Mouse (Mus musculus) brown adipose tissue, adult 24 weeks (tissue): ENCODE measurements around the gene Vamp4. TPM values are rescaled to one million over a fixed set of nuclear protein-coding genes. Genes with fewer than 3 reads are reported as not detected.
A peak's percentile ranks its signal among the peaks of the same experiment; 100 is the strongest.

Experiments
- H3K27ac ChIP-seq: fragments of 200-500 bp; replicated peaks from 2 replicates; pipeline ENCODE4 v1.5.1; 2012; ENCODE audit warnings: low read depth, mild to moderate bottlenecking, low read length
- H3K4me1 ChIP-seq: fragments of 200-500 bp; 2 replicates; pipeline ENCODE4 v1.6.1; 2012; ENCODE audit warnings: low read length, mixed read lengths; ENCODE audit not compliant: control insufficient read depth, insufficient read depth, insufficient read length
- H3K4me3 ChIP-seq: fragments of 200-500 bp; 2 replicates; pipeline ENCODE4 v1.5.1; 2012; ENCODE audit warnings: low read depth, mild to moderate bottlenecking, low read length, moderate library complexity; ENCODE audit not compliant: insufficient read depth
- polyA plus RNA-seq: library from polyadenylated mRNA; stranded (reverse); fragments of >200 nt; gene quantifications from 2 replicates; pipeline ENCODE4 v1.2.4, GENCODE M21; 2012; ENCODE audit not compliant: missing spikeins, insufficient read depth, insufficient read length

Gene Vamp4
- polyA plus RNA-seq = 19.8 and 27.5 TPM in 2 replicates

DNA sequence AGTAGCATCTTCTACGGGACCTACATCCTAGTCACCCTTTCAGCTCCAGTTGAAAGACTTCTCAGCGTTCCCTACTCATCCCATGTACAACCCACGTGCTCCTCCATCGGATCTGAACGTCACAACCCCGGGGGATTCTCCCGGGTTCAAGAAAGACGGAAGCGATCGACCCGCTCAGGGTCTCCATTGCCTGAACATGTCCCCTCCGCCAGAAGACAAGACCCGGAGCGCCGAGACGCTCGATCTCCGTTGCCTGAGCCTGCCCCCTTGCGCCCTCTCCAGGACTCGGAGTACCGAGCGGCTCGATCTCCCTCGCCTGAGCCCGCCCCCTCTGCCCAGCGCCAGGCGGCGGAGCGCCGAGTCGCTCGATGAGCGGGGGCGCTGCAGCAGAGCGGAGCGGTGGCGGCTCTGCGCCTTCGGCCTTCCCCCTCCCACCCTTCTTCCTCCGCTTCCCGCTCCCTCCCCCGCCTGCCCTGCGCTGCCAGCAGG is at the start of gene Vamp4:
Vamp4 (plus strand) TSS at position 256 of the 489 bp plus-strand sequence.
- Histone ChIP-seq H3K4me1 (no peaks in the 10 kb centered on the region), H3K4me3 (peak within 1 kb of the TSS; percentile 86), H3K27ac (peak within 1 kb of the TSS; percentile 47)

DNA sequence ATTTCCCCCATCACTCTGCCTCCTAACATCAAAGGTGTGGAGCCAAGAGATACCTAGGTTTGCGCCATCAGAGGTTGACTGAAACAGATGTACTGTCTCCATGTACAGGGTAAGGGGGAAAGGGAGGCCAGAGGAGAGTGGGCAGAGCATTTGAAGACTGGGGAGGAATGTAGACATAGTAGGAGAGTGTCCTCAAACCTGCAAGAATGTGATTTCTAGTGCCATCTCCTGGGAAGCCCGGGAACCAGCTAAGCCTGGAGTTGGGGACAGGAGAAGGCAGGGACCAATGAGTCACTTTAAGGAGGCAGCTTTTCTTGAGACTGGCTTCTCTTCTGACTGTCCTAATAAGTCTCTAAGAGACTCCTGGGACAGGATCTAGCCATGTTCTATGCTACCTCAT is 40.7 kb upstream of the Vamp4 start:
- no peak overlapping the region for H3K4me3 ChIP-seq
- no peak overlapping the region for H3K27ac ChIP-seq
- no peaks in the 10 kb centered on the region for H3K4me1 ChIP-seq

DNA sequence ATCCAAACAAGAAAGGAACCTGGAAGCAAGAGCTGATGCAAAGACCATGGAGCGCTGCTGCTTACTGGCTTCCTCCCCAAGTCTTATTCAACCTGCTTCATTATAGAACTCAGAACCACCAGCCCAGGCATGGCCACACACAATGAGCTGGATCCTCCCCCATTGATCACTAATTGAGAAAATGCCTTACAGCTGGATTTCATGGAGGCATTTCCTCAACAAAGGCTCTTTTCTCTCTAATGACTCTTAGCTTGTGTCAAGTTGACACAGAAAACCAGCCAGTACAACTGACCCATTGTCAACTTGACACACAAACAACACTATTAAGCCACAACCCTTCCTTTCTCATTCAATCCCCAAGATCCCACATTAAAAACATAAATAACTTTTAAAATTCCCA is 39.6 kb upstream of the Vamp4 start:
- no peak overlapping the region for H3K4me3 ChIP-seq
- H3K4me1 ChIP-seq = no peaks in the 10 kb centered on the region
- no peak overlapping the region for H3K27ac ChIP-seq

DNA sequence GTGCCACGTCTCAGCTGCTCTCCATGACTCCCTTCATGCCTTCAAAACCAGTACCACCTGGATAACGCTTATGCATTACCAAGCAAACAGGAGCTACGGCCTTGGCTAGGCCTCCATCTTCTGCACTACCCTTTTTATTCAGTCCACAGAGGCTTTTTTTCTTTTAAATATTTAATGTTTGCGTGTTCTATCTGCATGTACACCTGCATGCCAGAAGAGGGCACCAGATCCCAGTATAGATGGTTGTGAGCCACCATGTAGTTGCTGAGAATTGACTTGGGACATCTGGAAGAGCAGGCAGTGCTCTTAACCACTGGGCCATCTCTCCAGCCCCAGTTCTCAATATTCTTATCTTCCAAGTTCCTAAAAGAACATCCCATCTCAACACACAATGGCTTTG is 38.7 kb upstream of the Vamp4 start:
- H3K4me3 ChIP-seq = no peak overlapping the region
- no peak overlapping the region for H3K27ac ChIP-seq
- no peaks in the 10 kb centered on the region for H3K4me1 ChIP-seq

DNA sequence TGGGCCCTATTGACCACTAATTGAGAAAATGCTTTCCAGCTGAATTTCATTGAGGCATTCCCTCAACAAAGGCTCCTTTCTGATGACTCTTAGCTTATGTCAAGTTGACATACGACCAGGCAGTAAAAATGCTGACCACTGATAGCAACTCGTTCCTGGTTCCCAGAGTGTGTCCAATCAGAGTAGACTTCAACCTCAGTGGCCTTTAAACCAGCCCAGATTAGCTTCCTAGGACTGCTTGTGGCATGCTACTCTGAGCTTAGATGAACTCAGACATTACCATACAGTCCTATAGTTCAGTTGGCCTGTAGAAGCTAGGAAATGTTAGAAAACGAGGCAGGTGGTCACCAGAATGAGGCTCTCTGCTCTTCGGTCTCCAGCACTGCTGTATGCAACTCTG is 38.0 kb upstream of the Vamp4 start:
- no peak overlapping the region for H3K4me3 ChIP-seq
- H3K27ac ChIP-seq = no peak overlapping the region
- no peaks in the 10 kb centered on the region for H3K4me1 ChIP-seq

DNA sequence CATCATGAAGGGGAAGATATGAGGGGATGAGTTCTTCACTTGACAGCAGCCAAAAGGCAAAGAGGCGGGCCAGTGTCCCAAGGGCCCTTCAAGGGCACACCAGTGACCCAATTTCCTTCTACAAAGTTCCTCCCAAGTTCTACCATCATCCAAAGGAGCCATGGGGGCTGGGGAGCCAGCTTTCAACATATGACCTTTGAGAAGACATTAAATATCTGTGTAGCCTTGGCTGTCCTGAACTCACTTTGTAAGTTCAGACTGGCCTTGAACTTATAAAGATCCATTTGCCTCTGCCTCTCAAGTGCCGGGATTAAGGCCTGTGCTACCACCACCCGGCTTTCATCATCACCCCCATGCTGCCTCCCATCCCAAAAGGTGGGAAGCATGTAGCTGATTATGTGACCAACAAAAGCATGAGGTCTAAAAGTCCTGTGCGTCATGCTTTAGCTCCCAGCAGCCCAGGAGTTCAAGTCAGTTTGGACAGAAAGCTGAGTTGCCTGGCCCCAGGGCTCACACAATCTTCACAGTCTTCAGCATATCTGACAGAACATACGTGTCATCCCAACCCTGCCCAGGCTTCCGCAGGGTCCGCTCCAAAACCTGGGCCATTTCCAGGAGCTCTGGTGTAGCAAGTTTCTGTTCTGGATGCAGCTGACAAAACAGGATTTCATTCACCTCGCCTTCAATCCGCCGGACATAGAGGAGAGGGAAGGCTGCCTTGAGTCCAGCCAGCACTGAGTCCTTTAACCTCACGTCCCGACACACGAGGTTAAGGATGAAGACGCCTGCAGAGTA is 36.4 kb upstream of the Vamp4 start:
- Histone ChIP-seq H3K4me1 (no peaks in the 10 kb centered on the region), H3K4me3 (no peak overlapping the region), H3K27ac (no peak overlapping the region)

DNA sequence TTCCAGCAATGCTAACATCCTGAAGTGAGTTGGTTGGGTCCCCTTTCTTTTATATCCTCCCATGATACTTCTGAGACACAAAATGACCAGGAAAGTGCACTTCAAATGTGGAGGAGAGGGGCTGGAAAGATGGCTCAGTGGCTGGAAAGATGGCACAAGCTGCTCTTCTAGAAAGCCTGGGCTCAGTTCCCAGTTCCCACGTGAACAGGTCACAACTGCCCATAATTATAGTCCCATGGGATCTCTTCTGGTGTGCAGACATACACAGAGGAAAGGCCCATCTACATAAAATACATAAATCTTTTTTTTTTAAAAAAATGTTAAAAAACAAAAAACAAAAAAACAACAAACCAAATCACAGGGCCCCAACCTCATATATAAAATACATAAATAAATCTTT is 27.1 kb upstream of the Vamp4 start:
- Histone ChIP-seq H3K4me1 (peaks cover 2% of the 10 kb centered on the region; the same call in 1 of the 2 replicates), H3K4me3 (no peak overlapping the region), H3K27ac (no peak overlapping the region)

DNA sequence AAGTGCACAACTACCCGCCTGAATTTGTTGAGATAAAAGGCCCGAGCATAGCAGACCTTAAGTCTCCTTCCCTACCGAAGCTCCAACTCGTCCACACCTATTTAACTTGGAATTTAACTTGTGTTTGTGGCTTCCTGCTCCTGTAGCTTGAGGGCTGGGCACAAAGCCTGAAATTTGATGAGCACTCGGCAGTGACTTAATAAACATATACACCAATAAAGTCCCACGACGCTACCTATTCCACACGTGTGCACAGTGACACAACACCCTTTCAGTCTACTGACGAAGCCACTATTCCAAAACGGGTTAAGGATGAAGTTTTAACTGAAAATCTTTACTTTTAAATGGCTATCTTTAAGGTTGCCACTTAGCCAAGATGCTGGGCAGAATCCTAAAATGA is 22.7 kb upstream of the Vamp4 start:
- H3K27ac ChIP-seq = no peak overlapping the region
- H3K4me1 ChIP-seq = peaks cover 2% of the 10 kb centered on the region; the same call in 1 of the 2 replicates
- peak overlapping the region; percentile 70 for H3K4me3 ChIP-seq

DNA sequence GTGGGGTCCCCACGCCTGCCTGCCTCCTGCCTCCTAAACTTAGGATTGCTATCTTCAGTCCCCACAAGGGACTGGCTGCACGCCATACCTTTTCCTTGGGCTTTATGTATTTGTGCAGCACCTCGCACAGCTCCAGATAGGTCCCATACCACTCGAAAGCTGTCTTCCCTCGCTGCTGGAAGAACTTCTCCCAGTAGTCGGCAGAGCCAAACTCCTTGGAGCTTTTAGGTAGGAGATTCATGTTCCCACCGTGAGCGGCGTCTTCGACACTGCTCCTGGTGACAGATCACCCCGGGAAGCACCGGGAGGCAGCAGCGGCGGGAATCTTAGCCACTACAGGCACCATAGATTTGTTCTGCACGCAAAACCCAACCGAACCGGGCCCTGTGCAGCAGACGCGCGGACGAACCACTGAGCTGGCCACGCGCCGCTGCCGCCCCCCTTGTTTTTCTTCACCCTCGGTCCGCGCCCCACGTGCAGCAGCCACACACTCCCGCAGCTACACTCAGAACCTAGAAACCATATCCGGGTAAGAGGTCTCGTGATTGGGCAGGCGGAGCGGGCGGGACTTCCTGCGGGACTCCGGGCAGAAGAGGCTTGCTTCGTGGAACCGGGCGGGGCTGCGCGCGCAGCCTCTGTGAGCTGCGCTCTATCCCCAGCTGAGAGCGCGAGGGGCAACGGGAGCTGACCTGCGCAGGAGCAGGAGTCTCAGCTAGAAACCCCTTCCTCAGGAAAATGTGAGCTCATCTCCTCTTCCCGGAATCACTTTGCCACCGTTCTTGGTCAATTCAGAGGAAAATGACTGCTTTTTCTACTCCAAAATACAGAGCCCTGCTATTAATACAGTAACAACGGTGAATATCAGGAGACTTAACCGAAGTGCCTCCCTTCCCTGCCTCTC is 22.0 kb upstream of the Vamp4 start, which contains the start of gene Mettl13:
Mettl13 (minus strand) TSS at position 536 of the 901 bp plus-strand sequence.
- H3K4me1 ChIP-seq = peaks cover 2% of the 10 kb centered on the region; the same call in 1 of the 2 replicates
- H3K27ac ChIP-seq = peak within 1 kb of the TSS; percentile 56
- H3K4me3 ChIP-seq = peak within 1 kb of the TSS; percentile 72

DNA sequence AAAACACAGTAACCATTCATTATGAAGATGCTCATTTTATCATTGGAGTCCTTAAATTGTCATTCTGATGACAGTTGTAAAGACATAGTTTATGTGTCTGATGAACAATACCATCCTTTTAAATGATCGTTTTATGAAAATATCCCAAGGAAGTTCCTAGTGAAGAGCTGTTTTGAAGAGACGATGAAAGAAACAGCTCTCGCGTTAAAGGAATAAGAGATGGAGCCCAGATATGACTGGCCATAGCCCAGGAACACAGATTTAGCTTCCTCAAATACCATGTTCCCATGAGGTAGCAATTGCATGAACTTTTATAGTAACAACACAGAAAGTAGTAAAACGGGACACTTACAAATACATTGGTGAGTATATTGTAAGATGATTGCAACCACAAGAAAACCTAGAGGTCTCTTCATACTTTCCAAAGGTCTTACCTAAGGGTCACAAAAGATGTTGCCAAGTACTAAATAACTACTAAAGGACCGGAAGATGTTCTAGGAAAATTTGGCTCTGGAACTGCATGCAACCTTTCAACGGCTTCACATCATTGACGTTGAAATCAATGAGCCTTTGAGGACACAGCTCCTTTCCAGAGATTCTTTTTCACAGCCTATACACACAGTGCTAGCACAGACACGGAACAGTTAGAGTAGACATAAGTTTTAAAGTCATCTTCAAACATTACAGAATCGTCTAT is 21.2 kb upstream of the Vamp4 start:
- Histone ChIP-seq H3K4me3 (peak overlapping the region; percentile 72; the same call in 1 of the 2 replicates), H3K4me1 (peaks cover 2% of the 10 kb centered on the region; the same call in 1 of the 2 replicates), H3K27ac (peak overlapping the region; percentile 56; the same call in 1 of the 2 replicates)

DNA sequence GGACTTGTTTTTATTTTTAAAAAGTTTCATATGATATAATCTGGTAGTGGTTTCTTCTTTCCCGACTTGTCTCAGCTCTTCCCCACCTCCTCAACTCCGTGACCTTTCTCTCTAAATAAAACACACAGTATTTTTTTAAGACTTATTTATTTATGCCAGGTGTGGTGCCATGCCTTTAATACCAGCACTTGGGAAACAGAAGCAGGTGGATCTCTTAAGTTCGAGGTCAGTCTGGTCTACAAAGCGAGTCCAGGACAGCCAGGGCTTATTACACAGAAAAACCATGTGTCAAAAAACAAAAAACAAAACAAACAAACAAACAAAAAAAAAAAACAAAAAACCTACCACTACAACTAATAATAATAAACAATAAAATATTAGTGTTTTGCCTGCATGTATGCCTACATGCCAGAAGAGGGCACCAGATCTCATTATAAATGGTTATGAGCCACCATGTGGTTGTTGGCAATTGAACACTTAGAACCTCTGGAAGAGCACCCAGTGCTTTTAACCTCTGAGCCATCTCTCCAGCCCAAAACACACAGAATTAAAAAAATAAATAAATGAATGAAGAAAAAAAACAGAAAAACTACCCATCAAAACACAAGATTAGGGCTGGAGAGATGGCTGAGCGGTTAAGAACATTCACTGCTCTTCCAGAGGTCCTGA is 20.6 kb upstream of the Vamp4 start:
- no peak overlapping the region for H3K27ac ChIP-seq
- H3K4me1 ChIP-seq = peaks cover 2% of the 10 kb centered on the region; the same call in 1 of the 2 replicates
- H3K4me3 ChIP-seq = no peak overlapping the region

DNA sequence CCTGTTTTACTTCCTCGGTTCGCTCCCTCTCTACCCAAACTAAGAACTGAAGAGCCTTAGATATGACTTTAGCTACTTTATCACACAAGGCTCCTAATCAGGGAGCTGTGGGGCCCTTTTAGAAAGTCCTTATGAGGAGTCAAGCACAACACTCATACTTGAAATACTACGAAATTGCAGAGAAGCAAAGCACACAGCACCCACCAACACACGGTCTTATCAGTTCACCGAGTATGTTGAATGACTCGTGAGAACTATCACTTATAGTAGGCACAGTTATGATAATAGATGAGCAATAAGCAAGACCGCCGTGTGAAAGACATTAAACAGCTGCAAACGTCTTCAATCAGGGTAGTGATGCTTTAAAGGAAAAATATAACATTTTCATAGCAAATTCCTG is 17.4 kb upstream of the Vamp4 start:
- no peak overlapping the region for H3K4me3 ChIP-seq
- H3K4me1 ChIP-seq = no peaks in the 10 kb centered on the region

DNA sequence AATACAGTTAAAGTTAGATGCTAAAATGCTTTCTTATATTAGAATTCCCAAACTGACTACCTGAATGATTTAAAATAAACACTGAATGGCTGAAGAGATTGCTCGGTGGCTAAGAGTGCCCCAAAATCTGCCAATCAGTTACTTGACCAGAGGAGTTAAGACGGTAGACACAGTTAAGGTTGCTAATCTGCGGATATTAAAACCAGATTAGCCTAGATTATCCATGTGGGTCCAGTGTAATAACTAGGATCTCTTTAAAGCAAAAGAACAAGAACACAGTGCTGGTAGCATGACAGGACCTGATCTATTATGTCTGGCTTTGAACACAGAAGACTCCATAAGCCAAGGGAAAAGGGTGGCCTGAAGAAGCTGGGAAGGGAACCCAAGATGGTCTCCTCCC is 16.1 kb upstream of the Vamp4 start:
- no peak overlapping the region for H3K27ac ChIP-seq
- no peaks in the 10 kb centered on the region for H3K4me1 ChIP-seq

More for the DNA sequence above, 17.4 kb upstream of the Vamp4 start:
- no peak overlapping the region for H3K27ac ChIP-seq

DNA sequence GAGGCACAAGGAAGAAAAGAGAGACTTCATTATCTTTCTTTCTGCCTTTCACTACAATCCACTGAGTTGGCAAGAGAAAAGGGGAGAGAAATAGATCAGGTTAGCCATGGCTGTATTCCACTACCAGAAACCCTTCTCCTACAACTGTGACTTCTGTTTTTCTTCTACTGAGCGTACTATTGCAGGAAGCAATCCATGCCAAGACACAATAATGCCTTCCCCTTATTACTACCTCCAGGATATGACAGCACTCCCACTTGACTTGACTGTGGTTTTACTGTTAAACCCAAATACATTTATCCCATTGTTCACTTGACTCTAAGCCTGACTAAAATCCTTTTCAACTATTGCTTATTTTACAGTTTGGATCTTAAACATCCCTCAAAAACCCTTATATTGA is 7.1 kb upstream of the Vamp4 start:
- H3K4me3 ChIP-seq = no peak overlapping the region
- H3K4me1 ChIP-seq = no peaks in the 10 kb centered on the region
- no peak overlapping the region for H3K27ac ChIP-seq

More for the DNA sequence above, 16.1 kb upstream of the Vamp4 start:
- no peak overlapping the region for H3K4me3 ChIP-seq
